Mouse (Mus musculus): Measurements from ENCODE around the gene Ppp2r5e. TPM values are rescaled to one million over a fixed set of nuclear protein-coding genes. Genes with fewer than 3 reads are reported as not detected.

Ppp2r5e gene
- 36.6 and 44.5 TPM in 2 replicates for total RNA-seq (2023)

DNA sequence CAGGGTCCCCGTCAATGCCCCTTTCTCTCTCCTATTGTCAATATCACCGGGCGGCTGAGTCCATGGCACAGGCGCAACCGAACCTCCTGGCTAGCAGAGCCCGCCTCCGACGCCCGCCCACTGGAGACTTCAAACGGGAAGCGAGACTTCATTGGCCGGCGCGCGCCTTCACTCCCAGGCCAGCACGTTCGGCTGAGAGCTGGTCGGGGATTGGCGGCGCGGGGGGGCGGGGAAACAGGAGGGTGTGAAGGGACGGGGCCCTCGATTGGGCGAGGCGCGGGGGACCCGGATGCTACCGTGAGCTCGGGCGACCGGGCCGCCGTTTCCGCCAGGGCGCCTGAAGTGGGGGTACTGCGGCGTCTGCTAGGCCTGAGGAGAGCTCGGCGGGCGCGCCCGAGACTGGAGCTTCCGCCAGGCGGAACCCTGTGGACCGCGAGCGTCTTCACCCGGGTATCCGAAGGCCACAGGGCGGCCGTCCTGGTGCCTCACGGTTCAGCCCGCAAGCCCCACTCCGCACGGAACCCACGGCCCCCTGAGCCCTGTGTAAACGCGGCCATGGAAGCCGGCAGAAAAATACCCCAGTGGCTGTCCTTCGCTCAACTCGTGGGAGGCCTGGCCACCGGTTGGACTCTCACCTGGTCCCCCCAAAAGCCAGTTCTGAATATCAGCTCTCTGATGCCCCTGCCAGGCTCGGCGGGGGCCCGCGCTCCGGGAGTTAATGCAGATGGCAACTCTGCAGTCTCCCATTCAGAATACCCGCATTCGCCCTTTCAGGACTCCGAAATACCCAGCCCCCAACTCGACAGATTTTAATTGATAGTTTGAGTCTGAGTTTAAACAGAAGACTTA lies at the start of gene Ppp2r5e:
Ppp2r5e (minus strand) TSS at position 92 of the 849 bp plus-strand sequence.

DNA sequence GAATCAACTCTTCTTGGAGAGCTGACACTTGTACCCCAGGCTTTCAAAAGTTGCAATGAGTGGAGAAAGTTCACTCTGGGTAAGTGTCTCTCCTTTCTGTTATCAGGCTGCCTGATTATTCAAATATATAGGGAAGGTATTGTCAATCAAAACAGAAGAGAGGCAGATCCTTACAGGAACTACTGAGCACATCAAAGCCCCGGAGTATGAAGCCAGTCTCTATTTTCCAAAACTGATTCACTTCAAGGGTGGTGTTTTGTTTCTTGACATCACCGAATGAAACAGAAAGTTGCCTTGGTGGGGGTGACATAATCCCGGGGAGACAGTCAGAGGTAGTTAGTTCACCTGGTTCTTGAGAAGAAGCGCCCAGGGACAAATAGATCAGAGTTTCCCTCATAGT lies 179.4 kb downstream of the Ppp2r5e start, which contains the start of gene Gphb5:
Gphb5 (minus strand) TSS at position 101 of the 400 bp plus-strand sequence.

Other genes with a start within 250 kb of the Ppp2r5e start
- gene Gphb5, start 179.5 kb downstream of the Ppp2r5e start, total RNA-seq (2023), result not detected in 2 replicates
- 1.0 TPM in 2 replicates for gene Wdr89, start 73.3 kb upstream of the Ppp2r5e start, total RNA-seq (2023)
- gene Sgpp1, start 139.5 kb upstream of the Ppp2r5e start, total RNA-seq (2023), result 25.3 and 33.3 TPM in 2 replicates
- gene Syne2, start 221.9 kb upstream of the Ppp2r5e start, total RNA-seq (2023), result 55.0 and 71.6 TPM in 2 replicates

Data from neutrophil, adult 65 days (primary cell).